Mouse (Mus musculus): ENCODE data around the gene Enpp1. TPM values are rescaled to one million over a fixed set of nuclear protein-coding genes. Genes with fewer than 3 reads are reported as not detected.

The Enpp1 gene
- total RNA-seq (2023), result 7.4 TPM

GRCm38 (mm10) chr10:24711480-24712366 lies at the start of gene Enpp1:
TSS of gene Enpp1 (minus strand) at chr10:24712159.

GRCm38 (mm10) chr10:24595250-24596002 lies 116.5 kb downstream of the Enpp1 start, which contains the start of gene Ccn2:
TSS of gene Ccn2 (plus strand) at chr10:24595442.

Other genes starting within 250 kb of the Enpp1 start
- not detected for gene Ccn2, start 116.7 kb downstream of the Enpp1 start, total RNA-seq (2023)
- not detected for gene Enpp3, start 130.7 kb upstream of the Enpp1 start, total RNA-seq (2023)
- gene Med23, start 157.8 kb upstream of the Enpp1 start, total RNA-seq (2023), result 41.2 TPM
- not detected for gene Arg1, start 215.3 kb upstream of the Enpp1 start, total RNA-seq (2023)